Mouse (Mus musculus): ENCODE measurements around the gene Nrarp.
A peak's percentile ranks its signal among the peaks of the same experiment; 100 is the strongest.

Nrarp gene

DNA sequence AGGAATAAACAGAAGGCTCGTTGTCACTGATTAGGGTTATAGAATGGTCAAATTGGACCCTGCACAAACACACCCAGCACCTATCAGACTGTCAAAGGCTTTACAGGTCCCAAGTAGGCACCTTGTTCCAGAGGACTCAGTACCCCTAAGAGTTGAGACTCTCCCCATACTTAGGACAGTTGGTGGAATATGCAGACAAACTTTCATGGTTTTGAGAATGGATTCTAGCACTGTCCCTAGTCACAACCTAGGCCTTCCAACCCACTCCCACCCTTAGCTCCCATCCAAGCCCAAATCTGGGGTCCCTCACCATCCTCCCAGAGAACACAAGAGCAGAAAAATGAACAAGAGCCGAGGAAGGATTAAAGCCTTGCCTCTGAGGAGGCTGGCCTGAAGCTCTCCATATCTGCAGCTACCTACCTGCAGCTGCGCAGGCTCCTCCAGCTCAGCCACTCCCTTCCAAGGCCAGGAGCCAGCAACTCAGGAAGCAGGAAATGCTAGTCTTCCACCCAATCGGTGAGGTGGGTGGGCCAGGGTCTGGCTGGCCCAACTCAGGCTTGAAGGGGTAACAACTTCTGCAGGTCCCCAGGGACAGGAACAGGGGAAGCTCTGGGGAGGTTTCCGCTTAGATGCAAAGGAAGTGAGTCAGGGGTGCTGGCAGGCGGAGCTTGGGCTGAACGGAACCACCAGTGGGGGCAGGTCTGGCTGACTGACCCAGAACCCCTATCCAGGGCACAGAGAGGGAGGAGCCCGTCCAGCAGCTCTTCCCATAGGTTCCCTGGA is 15.8 kb downstream of the Nrarp start, which contains the start of gene Tor4a:
Gene Tor4a, minus strand, starts transcription at position 715 of the 783 bp plus-strand sequence.
- DNase-seq (ENCODE audit: low read depth): peak; percentile 76

DNA sequence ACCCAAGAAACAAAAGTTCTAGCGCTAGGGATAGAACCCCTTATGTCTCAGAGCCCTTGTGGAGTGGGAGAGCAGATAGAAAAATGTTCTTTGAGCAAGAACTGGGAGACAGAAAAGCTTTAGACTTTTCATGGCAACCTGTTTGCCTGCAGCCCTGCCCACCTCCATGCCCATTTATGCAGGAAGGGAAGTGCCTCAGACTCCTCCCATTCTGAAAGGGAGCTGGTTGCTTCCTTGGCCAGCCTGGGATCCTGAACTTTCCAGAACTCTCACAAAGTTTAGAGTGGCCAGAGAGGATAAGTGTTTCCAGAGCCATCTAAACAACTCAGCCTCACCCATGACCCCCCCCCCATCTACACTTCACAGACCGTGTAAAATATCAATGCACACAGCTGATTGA is 16.6 kb downstream of the Nrarp start:
- DNase-seq (ENCODE audit: low read depth): no peak

DNA sequence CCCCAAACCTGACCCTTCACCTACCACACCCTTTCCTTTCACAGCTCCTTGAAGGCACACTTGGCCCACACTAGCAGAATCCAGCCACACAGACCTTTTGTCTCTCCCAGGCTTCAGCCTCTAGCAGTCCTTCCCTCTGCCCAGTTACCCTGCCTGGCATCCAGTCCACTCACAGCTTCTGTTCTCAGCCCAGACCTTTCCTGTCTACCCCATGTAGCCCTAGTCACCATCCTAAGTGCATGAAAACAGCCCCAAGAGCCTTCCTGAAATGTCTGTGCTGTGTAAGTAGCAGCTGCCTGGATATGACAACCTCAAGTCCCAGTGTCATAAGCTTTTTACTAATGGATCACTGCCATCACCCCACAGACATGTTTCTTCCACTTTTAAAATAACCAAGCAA is 17.4 kb downstream of the Nrarp start:
- no peak for DNase-seq (ENCODE audit: low read depth)

DNA sequence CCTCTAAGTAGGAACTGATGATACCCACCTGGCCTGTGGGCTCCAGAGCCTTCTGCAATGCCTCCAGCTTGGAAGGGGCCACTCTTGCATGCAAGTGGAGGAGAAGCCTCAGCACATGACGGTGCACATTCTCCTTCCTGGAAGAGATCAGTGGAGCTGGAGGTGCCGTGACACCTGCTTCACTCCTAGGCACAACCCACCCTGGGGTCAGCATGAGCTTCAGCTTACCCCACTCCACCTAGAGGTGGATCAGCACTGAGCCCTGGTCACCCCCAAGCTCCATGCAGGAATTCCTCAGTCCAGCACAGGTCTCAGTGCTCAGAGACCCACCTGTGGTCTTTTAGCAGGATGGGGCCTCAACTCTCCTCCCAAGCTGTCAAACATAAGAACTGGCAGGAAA is 20.1 kb downstream of the Nrarp start:
- DNase-seq (ENCODE audit: low read depth): no peak

DNA sequence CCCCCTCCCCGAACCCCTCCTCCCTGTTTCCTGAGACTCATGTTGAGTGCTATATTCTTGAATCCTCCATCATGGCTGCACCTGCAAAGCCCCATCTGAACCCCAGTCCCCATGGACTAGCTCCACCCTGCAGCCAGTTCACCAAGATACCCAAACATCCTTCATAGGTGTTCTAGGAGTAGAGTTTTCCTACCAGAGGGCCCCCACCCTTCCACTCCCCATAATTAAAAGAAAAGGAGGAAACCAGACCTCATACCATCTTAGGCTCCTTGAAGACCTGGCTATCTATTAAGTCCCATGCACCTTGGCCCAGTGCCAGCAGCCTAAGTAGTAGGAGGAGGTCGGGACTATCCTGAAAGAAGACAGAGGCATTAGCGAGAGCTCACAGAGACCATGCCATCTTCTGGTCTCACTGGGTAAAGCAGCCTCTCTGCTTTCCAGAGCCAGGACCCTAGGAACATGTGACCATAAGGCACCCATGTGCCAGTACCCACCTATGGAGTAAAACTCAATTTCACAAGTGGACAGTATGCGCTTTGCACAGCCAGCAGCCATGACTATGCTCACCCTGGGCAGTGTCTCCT is 23.2 kb downstream of the Nrarp start:
- DNase-seq (ENCODE audit: low read depth): no peak

DNA sequence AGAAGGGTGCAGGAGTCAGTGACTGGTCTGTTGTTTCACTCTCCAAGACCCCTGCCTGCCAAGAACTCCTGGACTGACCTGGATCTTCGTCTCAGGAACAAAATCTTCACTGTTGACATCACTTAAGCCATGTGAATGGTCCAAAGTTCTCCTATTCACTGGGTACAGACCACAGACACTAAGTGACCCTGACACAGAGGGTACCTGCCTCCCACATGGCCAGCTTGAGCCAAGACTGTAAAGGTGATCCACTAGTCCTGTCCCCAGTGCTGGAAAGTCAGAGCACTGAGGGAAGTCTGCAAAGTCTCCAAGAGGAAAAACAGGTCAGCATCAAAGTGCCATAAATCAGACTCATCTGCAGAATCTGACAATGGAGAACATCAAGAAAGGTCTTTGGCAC is 27.0 kb downstream of the Nrarp start:
- no peak for DNase-seq (ENCODE audit: low read depth)

DNA sequence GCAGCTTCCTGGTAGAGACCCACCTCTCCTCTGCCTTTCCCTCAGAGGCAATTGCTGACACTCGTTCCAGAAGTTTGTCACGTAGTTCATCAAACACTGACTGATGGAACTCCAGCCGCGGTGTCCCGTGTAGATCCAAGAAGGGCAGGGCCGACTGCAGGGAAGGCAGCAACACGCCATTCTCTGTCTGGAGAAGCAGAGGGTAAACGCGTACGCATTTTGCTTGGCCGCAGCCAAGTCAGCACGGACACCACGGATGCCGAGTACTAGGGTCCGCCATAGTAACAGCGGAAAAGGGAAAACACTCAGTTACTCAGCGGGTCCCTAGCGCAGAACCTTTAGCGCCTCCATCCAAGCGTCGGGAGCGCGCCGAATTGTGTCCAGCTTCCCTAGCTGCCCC is 30.1 kb downstream of the Nrarp start:
- no peak for DNase-seq (ENCODE audit: low read depth)

DNA sequence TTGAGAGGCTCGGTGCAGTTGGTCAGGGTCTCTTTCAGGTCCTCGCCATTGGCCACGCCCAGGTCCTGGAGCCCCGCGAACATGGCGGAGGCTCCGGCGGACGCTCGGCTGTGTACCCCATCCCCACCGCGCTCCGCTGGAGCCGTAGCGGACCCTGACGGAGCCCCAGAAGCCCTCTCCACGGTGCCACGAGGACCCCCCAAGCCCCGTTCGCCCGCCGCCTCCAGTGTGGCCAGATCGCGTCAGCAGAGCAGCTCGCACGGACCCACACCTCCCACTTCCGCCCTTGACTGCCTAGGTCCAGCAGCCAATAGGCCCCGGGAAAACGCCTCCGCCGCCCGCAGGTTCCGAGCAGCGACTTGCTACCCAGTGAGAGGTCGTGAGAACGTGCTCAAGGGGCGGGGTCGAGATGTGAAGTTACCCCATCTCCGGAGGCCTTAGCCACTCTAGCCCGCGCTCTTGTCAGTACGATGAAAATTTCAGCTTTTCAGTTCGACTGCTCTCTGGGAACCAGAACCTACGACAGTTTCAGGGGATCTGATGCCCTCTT is 30.6 kb downstream of the Nrarp start, which contains the start of gene Nelfb:
Gene Nelfb, minus strand, starts transcription at position 369 of the 550 bp plus-strand sequence.
- DNase-seq (ENCODE audit: low read depth): peak; percentile 83

DNA sequence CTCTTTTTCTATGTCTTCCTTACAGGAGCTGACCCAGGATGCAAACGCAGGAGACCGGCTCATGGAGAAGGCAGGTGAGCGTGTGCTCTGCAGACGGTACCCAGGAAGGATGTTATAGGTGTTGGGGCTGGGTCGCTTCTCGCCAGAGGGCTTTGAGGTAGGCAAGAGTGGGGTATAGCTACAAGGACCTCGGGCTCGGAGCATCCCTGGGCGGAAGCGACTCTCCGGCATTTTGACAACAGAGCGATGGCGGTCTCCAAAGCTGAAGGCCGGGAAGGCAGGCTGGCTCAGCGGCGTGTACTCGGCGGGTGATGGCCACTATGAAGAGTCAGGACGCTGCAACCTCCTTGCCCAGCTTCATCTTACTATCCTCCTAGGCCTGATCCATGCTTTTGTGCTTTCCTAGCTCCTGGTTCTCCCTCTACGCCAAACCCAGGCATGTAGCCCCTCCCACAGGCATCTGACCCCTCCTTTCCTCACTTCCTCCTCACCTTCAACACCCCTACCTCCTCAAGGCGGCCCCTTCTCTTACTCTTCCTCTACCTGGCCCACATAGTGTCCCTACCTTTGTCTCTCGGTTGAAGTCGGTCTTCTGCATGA is 32.8 kb downstream of the Nrarp start:
- no peak for DNase-seq (ENCODE audit: low read depth)

DNA sequence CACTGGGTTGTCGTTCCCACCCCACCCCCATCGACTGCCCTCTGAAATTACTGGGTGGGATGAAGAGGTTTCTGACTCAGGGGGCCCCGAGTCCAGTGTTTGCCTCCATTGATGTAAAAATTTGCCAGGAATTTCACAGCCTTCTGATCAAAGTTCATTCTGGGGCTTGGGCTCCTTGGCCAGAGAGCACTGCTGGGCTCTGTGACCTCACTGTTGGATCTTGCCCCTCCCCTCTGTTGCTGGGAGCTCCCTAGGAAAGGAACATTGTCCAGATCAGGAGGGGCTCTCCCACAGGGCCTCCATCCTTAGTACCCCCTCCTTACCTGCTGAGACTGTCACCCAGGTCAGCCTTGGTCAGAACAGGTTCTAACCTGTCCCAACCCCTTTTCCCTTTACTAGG is 33.9 kb downstream of the Nrarp start, which contains the start of gene Stpg3:
Gene Stpg3, minus strand, starts transcription at position 194 of the 400 bp plus-strand sequence.
- no peak for DNase-seq (ENCODE audit: low read depth)

DNA sequence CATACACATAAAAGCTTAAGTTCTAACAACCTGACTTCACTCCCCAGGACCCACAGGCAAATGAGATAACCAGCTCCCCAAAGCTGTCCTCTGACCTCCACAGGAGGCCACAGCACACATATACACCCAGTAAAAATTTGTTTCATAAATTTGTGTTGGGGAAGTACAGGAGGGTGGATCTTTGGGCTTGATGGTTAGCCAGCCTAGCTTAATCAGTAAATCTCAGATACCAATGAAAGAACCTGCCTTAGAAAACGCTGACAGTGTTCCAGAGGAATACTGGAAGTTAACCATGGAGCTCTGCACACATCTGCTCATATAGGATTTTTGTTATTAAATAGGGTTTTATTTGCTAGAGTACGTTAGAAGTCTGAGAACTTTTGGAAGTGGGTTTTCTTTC is 37.1 kb downstream of the Nrarp start:
- no peak for DNase-seq (ENCODE audit: low read depth)

DNA sequence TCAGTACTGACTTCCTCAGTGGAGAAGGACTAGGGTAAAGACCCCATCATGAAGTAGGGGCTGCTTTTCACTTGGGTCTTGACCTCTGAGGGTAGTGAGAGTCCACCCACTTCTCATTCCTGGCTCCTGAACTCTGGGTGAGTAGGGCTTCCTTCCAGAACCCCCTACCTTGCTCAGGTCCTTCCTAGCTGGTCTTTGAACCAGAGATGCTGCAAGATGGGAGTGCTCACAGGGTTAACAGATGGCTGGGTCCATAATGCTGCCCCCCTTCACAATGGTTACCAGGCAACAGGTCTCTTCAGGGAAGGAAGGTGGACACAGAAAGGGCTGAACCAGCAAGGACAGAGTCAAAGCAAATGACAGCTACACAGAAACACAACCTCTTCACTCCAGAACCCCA is 37.9 kb downstream of the Nrarp start, which contains the start of gene Fam166a:
Gene Fam166a, plus strand, starts transcription at position 301 of the 400 bp plus-strand sequence.
- DNase-seq (ENCODE audit: low read depth): no peak

DNA sequence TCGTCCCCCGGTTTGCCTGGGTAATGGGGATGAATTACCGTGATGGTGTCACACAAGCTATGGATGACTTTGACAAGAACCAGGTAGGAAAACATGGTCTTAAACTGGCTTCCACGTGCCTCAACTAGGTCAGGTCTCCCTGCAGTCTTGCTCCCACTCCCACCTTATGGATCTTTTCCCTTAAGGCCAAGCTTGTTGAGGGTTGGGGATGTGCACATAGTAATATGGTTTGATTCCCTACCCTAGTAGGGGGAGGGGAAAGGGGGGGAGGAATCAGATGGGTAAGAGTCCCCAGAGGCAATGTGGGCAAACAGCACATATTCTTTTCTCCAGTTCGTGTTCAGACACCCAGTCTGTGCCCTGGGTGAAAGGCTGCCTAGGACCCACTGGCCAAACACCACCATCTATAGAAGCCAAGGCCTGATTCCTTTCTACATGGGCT is 40.8 kb downstream of the Nrarp start:
- no peak for DNase-seq (ENCODE audit: low read depth)

DNA sequence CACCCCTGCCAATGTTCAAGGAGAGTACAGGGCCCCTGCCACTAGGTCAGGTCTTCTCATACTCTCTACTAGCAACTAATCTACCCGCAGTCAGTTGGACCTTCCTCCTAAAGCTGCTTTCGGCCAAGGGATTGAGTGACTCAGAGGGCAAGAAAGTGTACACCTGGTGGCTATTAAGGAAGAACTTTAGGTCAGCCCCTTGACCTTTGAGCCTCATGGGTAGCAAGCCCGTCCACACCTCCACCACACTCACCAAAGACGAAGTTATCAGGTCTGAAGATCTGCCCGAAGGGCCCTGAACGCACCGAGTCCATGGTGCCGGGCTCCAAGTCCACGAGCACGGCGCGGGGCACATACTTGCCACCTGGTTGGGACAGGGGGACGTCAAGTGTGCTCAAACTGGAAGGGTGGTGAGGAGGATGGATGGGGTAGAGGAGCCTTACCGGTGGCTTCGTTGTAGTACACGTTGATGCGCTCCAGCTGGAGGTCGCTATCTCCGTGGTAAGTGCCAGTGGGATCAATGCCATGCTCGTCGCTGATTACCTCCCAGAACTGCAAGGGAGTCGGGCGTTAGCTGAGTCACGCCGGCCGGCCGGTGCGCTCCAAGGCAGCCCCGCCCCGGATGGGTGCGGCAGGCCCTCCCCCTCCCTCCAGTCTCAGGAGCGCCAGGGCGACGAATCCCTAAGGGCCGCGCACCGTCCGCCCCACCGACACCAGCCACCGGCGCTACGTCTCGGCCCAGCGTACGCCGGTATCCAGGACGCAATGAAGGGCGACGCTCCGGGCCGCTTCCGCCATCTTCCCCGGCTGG is 43.3 kb downstream of the Nrarp start:
- peak; percentile 33 for DNase-seq (ENCODE audit: low read depth)

DNA sequence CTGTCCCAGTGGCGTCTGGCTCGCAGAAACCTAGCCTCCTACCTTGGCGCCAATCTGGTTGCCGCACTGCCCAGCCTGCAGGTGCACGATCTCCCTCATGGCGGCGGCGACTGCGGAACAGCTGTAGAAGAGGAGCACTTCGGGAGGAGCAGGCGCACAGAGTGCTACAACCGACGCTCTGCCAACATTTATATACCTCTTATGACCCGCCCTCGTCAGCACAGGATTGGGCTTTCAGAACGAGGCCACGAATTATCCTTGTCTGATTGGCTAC is 43.9 kb downstream of the Nrarp start, which contains the start of gene Tubb4b:
Gene Tubb4b, minus strand, starts transcription at position 211 of the 274 bp plus-strand sequence.
- DNase-seq (ENCODE audit: low read depth): no peak

DNA sequence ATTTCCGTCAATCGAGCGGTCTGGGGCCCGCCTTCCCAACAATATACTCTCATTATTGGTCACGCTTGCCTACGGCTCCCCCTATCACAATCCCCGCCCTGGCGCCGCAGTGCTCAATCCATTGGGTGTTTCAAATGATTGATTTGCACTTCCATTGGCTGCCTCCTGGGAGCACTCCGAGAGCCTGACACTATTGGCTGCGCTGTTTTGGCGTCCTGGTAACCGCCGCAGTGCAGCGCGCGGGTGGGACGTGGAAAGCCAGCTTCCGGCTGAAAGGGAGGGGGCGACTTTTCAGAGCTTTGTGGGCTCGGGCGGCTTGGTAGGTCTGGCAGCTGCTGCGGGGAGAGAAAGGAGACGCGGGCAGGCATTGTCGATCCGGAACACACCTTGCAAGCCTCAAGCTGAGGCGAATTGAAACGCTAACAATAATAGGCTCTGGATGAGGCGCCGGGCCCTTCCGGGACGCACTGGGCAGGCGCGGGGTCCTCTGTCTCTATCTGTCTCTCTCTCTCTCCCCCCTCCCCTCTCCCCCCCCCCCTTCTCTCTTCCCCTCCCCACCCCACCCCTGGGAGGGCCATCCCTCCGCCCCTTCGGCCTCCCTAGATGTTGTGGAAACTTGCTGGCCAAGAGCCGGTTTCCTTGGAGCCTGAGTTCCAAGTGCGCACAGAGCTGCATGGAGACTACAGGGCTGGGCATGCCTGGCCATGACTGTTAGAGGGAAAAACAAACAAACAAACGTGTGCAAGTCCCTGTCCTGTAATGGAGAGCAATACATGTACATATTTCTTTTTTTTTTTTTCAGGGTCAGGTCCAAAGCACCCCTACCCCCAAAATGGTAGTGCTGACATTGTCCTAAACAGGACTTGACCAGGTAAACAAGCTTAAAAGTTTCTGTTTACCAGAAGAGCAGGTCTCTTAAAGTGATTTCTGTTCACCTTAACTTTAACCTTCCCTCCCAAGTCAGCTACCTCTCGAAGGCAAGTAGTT is 44.5 kb downstream of the Nrarp start:
- peak; percentile 99 for DNase-seq (ENCODE audit: low read depth)

DNA sequence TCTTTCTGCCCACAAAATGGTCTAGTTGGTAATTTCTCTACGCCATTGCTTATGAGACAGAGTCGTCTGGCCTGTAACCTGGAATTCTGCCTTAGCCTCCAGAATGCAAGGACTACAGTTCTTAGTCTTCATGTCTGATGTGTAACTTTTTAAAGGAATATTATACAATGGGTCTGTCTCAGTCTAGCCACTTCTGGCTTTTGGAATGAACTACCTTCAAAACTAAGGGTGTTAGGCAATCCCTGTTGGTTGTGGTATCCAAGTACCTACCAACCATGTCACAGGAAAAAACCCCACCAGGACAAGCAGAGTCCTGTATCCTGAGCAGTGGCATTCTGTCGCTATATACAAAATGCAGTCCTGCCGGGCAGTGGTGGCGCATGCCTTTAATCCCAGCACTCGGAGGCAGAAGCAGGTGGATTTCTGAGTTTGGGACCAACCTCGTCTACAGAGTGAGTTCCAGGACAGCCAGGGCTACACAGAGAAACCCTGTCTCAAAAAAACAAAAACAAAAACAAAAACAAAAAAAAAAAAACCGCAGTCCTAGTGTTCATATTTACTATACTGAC is 45.3 kb downstream of the Nrarp start:
- no peak for DNase-seq (ENCODE audit: low read depth)

DNA sequence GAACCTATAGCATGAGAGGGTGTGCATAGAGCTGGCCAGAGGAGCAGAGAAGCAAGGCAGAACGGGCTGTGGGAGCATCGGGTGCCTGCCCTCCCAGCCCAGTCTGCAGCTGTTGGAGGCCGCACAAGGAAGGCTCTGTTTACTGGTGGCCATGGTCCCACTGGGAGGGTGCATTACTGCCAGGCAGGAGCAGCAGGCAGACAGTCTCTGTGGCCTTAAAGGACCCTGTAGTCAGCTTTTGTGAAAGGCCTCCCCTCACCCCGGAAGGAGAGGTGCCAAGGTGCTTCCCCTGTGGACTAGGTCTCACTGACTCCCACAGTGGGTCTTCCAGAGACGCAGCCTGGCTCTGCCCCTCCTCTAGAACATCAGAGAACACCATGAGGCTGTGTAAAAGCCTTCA is 46.3 kb downstream of the Nrarp start:
- DNase-seq (ENCODE audit: low read depth): no peak

DNA sequence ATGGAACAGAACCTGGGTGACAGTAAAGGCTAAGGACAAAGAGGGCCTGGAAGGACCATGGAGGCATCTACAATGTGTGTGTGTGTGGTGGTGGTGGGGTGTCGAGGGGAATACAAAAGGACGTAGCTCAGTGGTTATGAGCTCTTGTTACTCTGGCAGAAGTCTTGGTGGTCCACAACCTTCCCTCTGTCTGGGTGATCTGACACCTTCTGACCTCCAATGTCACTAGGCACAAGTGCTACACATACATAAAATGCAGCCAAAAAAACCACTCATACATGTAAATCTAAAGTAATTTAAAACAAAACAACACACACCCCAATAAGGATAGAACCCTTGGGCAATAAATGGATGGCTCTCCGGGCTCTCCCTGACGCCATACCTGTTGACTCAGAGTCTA is 46.8 kb downstream of the Nrarp start:
- no peak for DNase-seq (ENCODE audit: low read depth)

DNA sequence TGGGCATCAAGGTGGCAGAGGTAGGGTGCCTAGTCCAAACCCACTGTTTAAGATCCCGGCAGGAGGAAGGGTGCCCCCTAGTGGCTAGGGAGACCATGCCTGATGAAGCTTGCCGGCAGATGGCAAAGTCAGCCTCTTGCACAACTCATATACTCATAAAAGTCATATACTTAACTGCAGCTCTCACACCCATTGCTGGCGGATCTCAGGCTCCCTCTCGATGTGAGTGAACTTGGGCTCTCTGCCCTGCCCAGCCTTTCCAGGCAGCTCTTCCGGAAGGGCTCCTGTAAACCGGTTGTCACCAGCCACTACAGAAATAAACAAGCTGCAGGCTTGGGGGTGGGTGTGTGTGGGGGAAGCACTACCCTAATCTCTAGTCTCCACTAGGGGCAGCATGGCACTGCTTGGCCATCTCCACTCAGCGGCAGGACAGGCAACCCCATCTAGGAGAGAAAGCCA is 47.9 kb downstream of the Nrarp start:
- peak; percentile 87 for DNase-seq (ENCODE audit: low read depth)
